ENCODE assay signal across 8 mouse cellular contexts in genomic region chr13:108297350-108298093, GRCm38 (mm10). TPM values are rescaled to one million over a fixed set of nuclear protein-coding genes. Genes with fewer than 3 reads are reported as not detected.
DNase-seq lines count a peak whose midpoint lies in the region; ATAC-seq and TF ChIP-seq lines count a peak whose summit lies in the region.

No protein-coding gene starts in this region.

- no peaks in the 10 kb centered on the region for H3K9me3 ChIP-seq in embryonic facial prominence, embryonic 10.5 days
- H3K9me3 ChIP-seq in heart, embryonic 10.5 days, result no peaks in the 10 kb centered on the region
- H3K9me3 ChIP-seq in kidney, embryonic 16.5 days (ENCODE audit: low read length), result no peaks in the 10 kb centered on the region
- no peaks in the 10 kb centered on the region for H3K9me3 ChIP-seq in lung, postnatal 0 days (ENCODE audit: low read length)
- H3K9me3 ChIP-seq in neural tube, embryonic 15.5 days (replicated peaks), result no peaks in the 10 kb centered on the region

- H3K9ac ChIP-seq in kidney, embryonic 16.5 days (replicated peaks; ENCODE audit: low read length), result peak overlapping the region; percentile 46
- H3K9ac ChIP-seq in lung, postnatal 0 days (replicated peaks; ENCODE audit: low read depth), result peak overlapping the region; percentile 29; the same call in 1 of the 2 replicates
- H3K9ac ChIP-seq in neural tube, embryonic 15.5 days (replicated peaks), result peak overlapping the region; percentile 14; the same call in 1 of the 2 replicates

- TF ChIP-seq CTCF in lung, postnatal 0 days (IDR thresholded peaks at IDR 0.05), result no peak

- H3K4me2 ChIP-seq in kidney, embryonic 16.5 days (replicated peaks; ENCODE audit: low read depth, low read length), result peak overlapping the region; percentile 63
- H3K4me2 ChIP-seq in lung, postnatal 0 days (replicated peaks; ENCODE audit: low read depth, low read length), result peak overlapping the region; percentile 48
- peak overlapping the region; percentile 53 for H3K4me2 ChIP-seq in neural tube, embryonic 15.5 days

- DNase-seq in urinary bladder, postnatal 14 days (ENCODE audit: low spot score), result peak; percentile 43
- no peak for DNase-seq in urinary bladder, postnatal 25 days (ENCODE audit: low spot score)
- DNase-seq in embryonic facial prominence, embryonic 10.5 days (ENCODE audit: low spot score), result peak; percentile 69
- peak; percentile 77 for DNase-seq in heart, embryonic 10.5 days (ENCODE audit: low spot score)
- DNase-seq in lung, postnatal 0 days (ENCODE audit: low spot score), result peak; percentile 87
- DNase-seq in frontal cortex, postnatal 25 days (ENCODE audit: low spot score in 2 of 2), result no peak

- H3K36me3 ChIP-seq in embryonic facial prominence, embryonic 10.5 days (replicated peaks), result no peaks in the 10 kb centered on the region
- no peaks in the 10 kb centered on the region for H3K36me3 ChIP-seq in heart, embryonic 10.5 days
- no peaks in the 10 kb centered on the region for H3K36me3 ChIP-seq in kidney, embryonic 16.5 days (ENCODE audit: insufficient read depth, low read length)
- H3K36me3 ChIP-seq in lung, postnatal 0 days (ENCODE audit: insufficient read depth, low read length), result no peaks in the 10 kb centered on the region
- no peaks in the 10 kb centered on the region for H3K36me3 ChIP-seq in neural tube, embryonic 15.5 days

- H3K4me3 ChIP-seq in embryonic facial prominence, embryonic 10.5 days, result peak overlapping the region; percentile 47
- H3K4me3 ChIP-seq in heart, embryonic 10.5 days, result peak overlapping the region; percentile 58
- peak overlapping the region; percentile 43 for H3K4me3 ChIP-seq in kidney, embryonic 16.5 days (ENCODE audit: low read length)
- H3K4me3 ChIP-seq in lung, postnatal 0 days (ENCODE audit: low read depth, low read length), result peak overlapping the region; percentile 31
- peak overlapping the region; percentile 29 for H3K4me3 ChIP-seq in neural tube, embryonic 15.5 days (replicated peaks)

- 11% methylated on average over 12 of the region's 12 CpGs for WGBS in embryonic facial prominence, embryonic 10.5 days
- 7% methylated on average over 12 of the region's 12 CpGs for WGBS in heart, embryonic 10.5 days
- 6% methylated on average over 12 of the region's 12 CpGs for WGBS in kidney, embryonic 16.5 days
- 4% methylated on average over 12 of the region's 12 CpGs for WGBS in lung, postnatal 0 days
- 20% methylated on average over 12 of the region's 12 CpGs for WGBS in neural tube, embryonic 15.5 days

- H3K27me3 ChIP-seq in embryonic facial prominence, embryonic 10.5 days (replicated peaks; ENCODE audit: low read depth, poor library complexity, severe bottlenecking), result no peaks in the 10 kb centered on the region
- peaks cover 25% of the 10 kb centered on the region for H3K27me3 ChIP-seq in heart, embryonic 10.5 days (ENCODE audit: insufficient read depth, poor library complexity, severe bottlenecking)
- no peaks in the 10 kb centered on the region for H3K27me3 ChIP-seq in kidney, embryonic 16.5 days (ENCODE audit: insufficient read depth, low read length)
- no peaks in the 10 kb centered on the region for H3K27me3 ChIP-seq in lung, postnatal 0 days (replicated peaks; ENCODE audit: insufficient read depth, low read length)
- H3K27me3 ChIP-seq in neural tube, embryonic 15.5 days (replicated peaks), result no peaks in the 10 kb centered on the region

- ATAC-seq in kidney, embryonic 16.5 days (ENCODE audit: low FRiP score, low TSS enrichment), result peak; percentile 88
- ATAC-seq in lung, postnatal 0 days, result peak; percentile 86
- peak; percentile 82; the same call in 1 of the 2 replicates for ATAC-seq in neural tube, embryonic 15.5 days (ENCODE audit: low FRiP score)

- peak overlapping the region; percentile 71 for H3K27ac ChIP-seq in embryonic facial prominence, embryonic 10.5 days (replicated peaks)
- peak overlapping the region; percentile 80 for H3K27ac ChIP-seq in heart, embryonic 10.5 days
- H3K27ac ChIP-seq in kidney, embryonic 16.5 days (ENCODE audit: low read length), result peak overlapping the region; percentile 72
- H3K27ac ChIP-seq in lung, postnatal 0 days (ENCODE audit: low read length), result peak overlapping the region; percentile 83
- peak overlapping the region; percentile 54 for H3K27ac ChIP-seq in neural tube, embryonic 15.5 days (replicated peaks)

- peak; percentile 75 for TF ChIP-seq EP300 in lung, postnatal 0 days (IDR thresholded peaks at IDR 0.05)

- peaks cover 40% of the 10 kb centered on the region for H3K4me1 ChIP-seq in embryonic facial prominence, embryonic 10.5 days
- H3K4me1 ChIP-seq in heart, embryonic 10.5 days, result peaks cover 21% of the 10 kb centered on the region
- peaks cover 12% of the 10 kb centered on the region for H3K4me1 ChIP-seq in kidney, embryonic 16.5 days (ENCODE audit: insufficient read depth, low read length)
- H3K4me1 ChIP-seq in lung, postnatal 0 days (ENCODE audit: insufficient read depth, low read depth, low read length), result no peaks in the 10 kb centered on the region
- peaks cover 9% of the 10 kb centered on the region; the same call in 1 of the 2 replicates for H3K4me1 ChIP-seq in neural tube, embryonic 15.5 days

RNA-seq across cellular contexts. Expression of gene Depdc1b, which starts 18.6 kb away (rescaled TPM):
- 18.7 and 21.5 TPM in 2 replicates for polyA plus RNA-seq in embryonic facial prominence, embryonic 10.5 days (2016; fragmentation: Nextera tagmentation; extraction: Ambion mirVana)
- polyA plus RNA-seq in heart, embryonic 10.5 days (2016; fragmentation: Nextera tagmentation; extraction: Ambion mirVana), result 6.5 and 10.0 TPM in 2 replicates
- 12.7 and 15.1 TPM in 2 replicates for polyA plus RNA-seq in kidney, embryonic 16.5 days (2015; fragmentation: Nextera tagmentation; extraction: Ambion mirVana)
- 0.70 and 1.2 TPM in 2 replicates for polyA plus RNA-seq in lung, postnatal 0 days (2015; fragmentation: Nextera tagmentation; extraction: Ambion mirVana)
- 1.0 and 3.2 TPM in 2 replicates for polyA plus RNA-seq in neural tube, embryonic 15.5 days (2015; fragmentation: Nextera tagmentation; extraction: Ambion mirVana)

Comparison
In these comparisons a context has a peak if more than half of its experiments do, and no peak if none do; other contexts are left out.
1. DNase-seq: peak in urinary bladder, postnatal 14 days (single experiment), embryonic facial prominence, embryonic 10.5 days (single experiment), heart, embryonic 10.5 days (single experiment) and lung, postnatal 0 days (single experiment); none in urinary bladder, postnatal 25 days (single experiment) and frontal cortex, postnatal 25 days (0 of 2).
2. Peak in every context shown above with its lines, with median percentiles within 50 percentile points of each other: H3K27ac ChIP-seq, H3K4me3 ChIP-seq, ATAC-seq, H3K4me2 ChIP-seq and H3K9ac ChIP-seq.